ENCODE assay signal across 9 mouse cellular contexts in genomic region chr10:80669737-80670485, GRCm38 (mm10). TPM values are rescaled to one million over a fixed set of nuclear protein-coding genes. Genes with fewer than 3 reads are reported as not detected.
DNase-seq lines count a peak whose midpoint lies in the region; ATAC-seq lines count a peak whose summit lies in the region.
"Had no signal": no experiment of that assay in that cellular context is flagged by ENCODE, and none has a peak within 500 bp of the region (broad histone marks: within the 10 kb centered on the region; RNA-seq: fewer than 3 reads in every experiment).

No protein-coding gene starts in this region.

- 92% methylated on average over 7 of the region's 7 CpGs for WGBS in hindbrain, embryonic 10.5 days
- 92% methylated on average over 6 of the region's 7 CpGs for WGBS in hindbrain, embryonic 16.5 days
- WGBS in embryonic facial prominence, embryonic 15.5 days, result 92% methylated on average over 7 of the region's 7 CpGs

- no peak overlapping the region for H3K4me2 ChIP-seq in hindbrain, embryonic 16.5 days (ENCODE audit: low read length)
- H3K4me2 ChIP-seq in embryonic facial prominence, embryonic 15.5 days (replicated peaks), result no peak overlapping the region

- no peaks in the 10 kb centered on the region for H3K9me3 ChIP-seq in hindbrain, embryonic 10.5 days
- no peaks in the 10 kb centered on the region for H3K9me3 ChIP-seq in hindbrain, embryonic 16.5 days (ENCODE audit: control insufficient read depth, low read length)
- H3K9me3 ChIP-seq in embryonic facial prominence, embryonic 15.5 days (replicated peaks), result no peaks in the 10 kb centered on the region

- no peak overlapping the region for H3K27ac ChIP-seq in hindbrain, embryonic 10.5 days
- H3K27ac ChIP-seq in hindbrain, embryonic 16.5 days (ENCODE audit: low read depth, low read length), result no peak overlapping the region
- H3K27ac ChIP-seq in embryonic facial prominence, embryonic 15.5 days (replicated peaks), result 0 out of 2 replicates have a peak overlapping the region, but pooled peaks have one; percentile 7

- DNase-seq in hindbrain, embryonic 10.5 days (ENCODE audit: low spot score), result no peak
- DNase-seq in NIH3T3 (ENCODE audit: low read depth), result peak; percentile 83
- peak; percentile 95 to 97 for DNase-seq in kidney, postnatal 25 days
- DNase-seq in right cerebral cortex, postnatal 14 days, result no peak
- no peak for DNase-seq in retina, embryonic 14.5 days (ENCODE audit: low spot score)
- DNase-seq in spleen, adult 12 weeks (ENCODE audit: low spot score), result no peak

- H3K4me1 ChIP-seq in hindbrain, embryonic 10.5 days (replicated peaks), result peaks cover 65% of the 10 kb centered on the region
- H3K4me1 ChIP-seq in hindbrain, embryonic 16.5 days (ENCODE audit: control insufficient read depth, insufficient read depth, low read depth, low read length), result peaks cover 29% of the 10 kb centered on the region
- H3K4me1 ChIP-seq in embryonic facial prominence, embryonic 15.5 days, result peaks cover 87% of the 10 kb centered on the region

- no peak for ATAC-seq in hindbrain, embryonic 16.5 days
- no peak for ATAC-seq in embryonic facial prominence, embryonic 15.5 days (ENCODE audit: insufficient number of reproducible peaks, low FRiP score, low TSS enrichment, low read depth)

- H3K9ac ChIP-seq in hindbrain, embryonic 16.5 days (ENCODE audit: low read depth, low read length), result no peak overlapping the region
- no peak overlapping the region for H3K9ac ChIP-seq in embryonic facial prominence, embryonic 15.5 days

- 0 out of 2 replicates have a peak overlapping the region, but pooled peaks have one; percentile 11 for H3K4me3 ChIP-seq in hindbrain, embryonic 10.5 days
- H3K4me3 ChIP-seq in hindbrain, embryonic 16.5 days (ENCODE audit: low read length), result no peak overlapping the region
- H3K4me3 ChIP-seq in embryonic facial prominence, embryonic 15.5 days (replicated peaks), result no peak overlapping the region

- no peaks in the 10 kb centered on the region for H3K27me3 ChIP-seq in hindbrain, embryonic 10.5 days (ENCODE audit: insufficient read depth, poor library complexity, severe bottlenecking)
- H3K27me3 ChIP-seq in hindbrain, embryonic 16.5 days (replicated peaks; ENCODE audit: control insufficient read depth, insufficient read depth, low read length), result no peaks in the 10 kb centered on the region
- no peaks in the 10 kb centered on the region for H3K27me3 ChIP-seq in embryonic facial prominence, embryonic 15.5 days
- H3K27me3 ChIP-seq: CH12.LX had no signal

- peaks cover 92% of the 10 kb centered on the region for H3K36me3 ChIP-seq in hindbrain, embryonic 10.5 days
- peaks cover 48% of the 10 kb centered on the region for H3K36me3 ChIP-seq in hindbrain, embryonic 16.5 days (ENCODE audit: control insufficient read depth, insufficient read depth, low read length)
- peaks cover 64% of the 10 kb centered on the region for H3K36me3 ChIP-seq in embryonic facial prominence, embryonic 15.5 days

RNA-seq across cellular contexts. Expression of gene Mknk2, which starts 8.0 kb away (rescaled TPM):
- 93.2 and 97.8 TPM in 2 replicates for polyA plus RNA-seq in hindbrain, embryonic 10.5 days (2016; fragmentation: Nextera tagmentation; extraction: Ambion mirVana)
- 35.6 and 55.7 TPM in 2 replicates for polyA plus RNA-seq in hindbrain, embryonic 16.5 days (2015; fragmentation: Nextera tagmentation; extraction: Ambion mirVana)
- polyA plus RNA-seq in embryonic facial prominence, embryonic 15.5 days (2015; fragmentation: Nextera tagmentation; extraction: Ambion mirVana), result 99.0 and 105 TPM in 2 replicates

RNA-seq across cellular contexts. Expression of gene Btbd2, which starts 13.0 kb away (rescaled TPM):
- polyA plus RNA-seq in hindbrain, embryonic 10.5 days (2016; fragmentation: Nextera tagmentation; extraction: Ambion mirVana), result 77.0 and 77.1 TPM in 2 replicates
- 21.2 and 83.2 TPM in 2 replicates for polyA plus RNA-seq in hindbrain, embryonic 16.5 days (2015; fragmentation: Nextera tagmentation; extraction: Ambion mirVana)
- 82.2 and 82.7 TPM in 2 replicates for polyA plus RNA-seq in embryonic facial prominence, embryonic 15.5 days (2015; fragmentation: Nextera tagmentation; extraction: Ambion mirVana)

RNA-seq across cellular contexts. Expression of gene Mob3a, which starts 31.9 kb away (rescaled TPM):
- 68.8 and 77.2 TPM in 2 replicates for polyA plus RNA-seq in hindbrain, embryonic 10.5 days (2016; fragmentation: Nextera tagmentation; extraction: Ambion mirVana)
- polyA plus RNA-seq in hindbrain, embryonic 16.5 days (2015; fragmentation: Nextera tagmentation; extraction: Ambion mirVana), result 56.9 and 59.5 TPM in 2 replicates
- polyA plus RNA-seq in embryonic facial prominence, embryonic 15.5 days (2015; fragmentation: Nextera tagmentation; extraction: Ambion mirVana), result 48.2 and 51.8 TPM in 2 replicates

RNA-seq across cellular contexts. Expression of gene Izumo4, which starts 32.1 kb away (rescaled TPM):
- 13.7 and 18.7 TPM in 2 replicates for polyA plus RNA-seq in hindbrain, embryonic 10.5 days (2016; fragmentation: Nextera tagmentation; extraction: Ambion mirVana)
- polyA plus RNA-seq in hindbrain, embryonic 16.5 days (2015; fragmentation: Nextera tagmentation; extraction: Ambion mirVana), result 43.7 and 50.4 TPM in 2 replicates
- polyA plus RNA-seq in embryonic facial prominence, embryonic 15.5 days (2015; fragmentation: Nextera tagmentation; extraction: Ambion mirVana), result 27.0 and 28.0 TPM in 2 replicates

RNA-seq across cellular contexts. Expression of gene Csnk1g2, which starts 47.3 kb away (rescaled TPM):
- 169 and 180 TPM in 2 replicates for polyA plus RNA-seq in hindbrain, embryonic 10.5 days (2016; fragmentation: Nextera tagmentation; extraction: Ambion mirVana)
- polyA plus RNA-seq in hindbrain, embryonic 16.5 days (2015; fragmentation: Nextera tagmentation; extraction: Ambion mirVana), result 24.9 and 77.7 TPM in 2 replicates
- polyA plus RNA-seq in embryonic facial prominence, embryonic 15.5 days (2015; fragmentation: Nextera tagmentation; extraction: Ambion mirVana), result 172 and 190 TPM in 2 replicates

Comparison
In these comparisons a context has a peak if more than half of its experiments do, and no peak if none do; other contexts are left out.
1. DNase-seq: peak in NIH3T3 (single experiment) and kidney, postnatal 25 days (2 of 2); none in hindbrain, embryonic 10.5 days (single experiment), right cerebral cortex, postnatal 14 days (single experiment), retina, embryonic 14.5 days (single experiment) and spleen, adult 12 weeks (single experiment).